Mouse (Mus musculus) cerebellum, adult 11 months (tissue): Measurements from ENCODE around the gene Exoc2.

Experiments
- DNase-seq: peaks from one replicate; pipeline ENCODE4 v3.0.0; 2022

Exoc2 gene

GRCm38 (mm10) chr13:30968311-30968710 lies 5.6 kb downstream of the Exoc2 start:
- DNase-seq = no peak

- DNase-seq = no peak
Observed at GRCm38 (mm10) chr13:30966507-30966911, 7.4 kb downstream of the Exoc2 start.

GRCm38 (mm10) chr13:30961932-30962331 lies 12.0 kb downstream of the Exoc2 start:
- no peak for DNase-seq

GRCm38 (mm10) chr13:30960714-30961113 lies 13.2 kb downstream of the Exoc2 start:
- no peak for DNase-seq

- DNase-seq = no peak
Observed at GRCm38 (mm10) chr13:30953580-30953979, 20.3 kb downstream of the Exoc2 start.

- no peak for DNase-seq
Observed at GRCm38 (mm10) chr13:30952044-30952443, 21.8 kb downstream of the Exoc2 start.

- DNase-seq = no peak
Observed at GRCm38 (mm10) chr13:30949181-30949580, 24.7 kb downstream of the Exoc2 start.

- DNase-seq = no peak
Observed at GRCm38 (mm10) chr13:30947540-30947939, 26.4 kb downstream of the Exoc2 start, which contains the start of gene Hus1b. Hus1b (minus strand) TSS chr13:30947759.

GRCm38 (mm10) chr13:30947129-30947528 lies 26.8 kb downstream of the Exoc2 start:
- no peak for DNase-seq

- DNase-seq = no peak
Observed at GRCm38 (mm10) chr13:30945788-30946187, 28.1 kb downstream of the Exoc2 start.

GRCm38 (mm10) chr13:30932972-30933371 lies 40.9 kb downstream of the Exoc2 start:
- no peak for DNase-seq

- no peak for DNase-seq
Observed at GRCm38 (mm10) chr13:30931613-30932012, 42.3 kb downstream of the Exoc2 start.

- no peak for DNase-seq
Observed at GRCm38 (mm10) chr13:30929119-30929518, 44.8 kb downstream of the Exoc2 start.

GRCm38 (mm10) chr13:30924269-30924668 lies 49.6 kb downstream of the Exoc2 start:
- no peak for DNase-seq

- no peak for DNase-seq
Observed at GRCm38 (mm10) chr13:30921914-30922313, 52.0 kb downstream of the Exoc2 start.

GRCm38 (mm10) chr13:30913757-30914156 lies 60.1 kb downstream of the Exoc2 start:
- no peak for DNase-seq

- DNase-seq = no peak
Observed at GRCm38 (mm10) chr13:30913028-30913427, 60.9 kb downstream of the Exoc2 start.

- DNase-seq = no peak
Observed at GRCm38 (mm10) chr13:30911931-30912625, 61.8 kb downstream of the Exoc2 start.

GRCm38 (mm10) chr13:30910889-30911288 lies 63.0 kb downstream of the Exoc2 start:
- no peak for DNase-seq

- no peak for DNase-seq
Observed at GRCm38 (mm10) chr13:30902286-30902685, 71.6 kb downstream of the Exoc2 start.

- no peak for DNase-seq
Observed at GRCm38 (mm10) chr13:30901387-30902041, 72.4 kb downstream of the Exoc2 start.

GRCm38 (mm10) chr13:30894015-30894634 lies 79.8 kb downstream of the Exoc2 start:
- no peak for DNase-seq

GRCm38 (mm10) chr13:30892315-30892714 lies 81.6 kb downstream of the Exoc2 start:
- DNase-seq = no peak

- no peak for DNase-seq
Observed at GRCm38 (mm10) chr13:30891223-30891622, 82.7 kb downstream of the Exoc2 start.
